Mouse (Mus musculus): ENCODE measurements around the gene Gdf5.
"Not testable (repeated sequence)": the region's sequence is repeated elsewhere in the genome, so short reads cannot be mapped to it uniquely, and the experiment has no call there.

The Gdf5 gene

GRCm38 (mm10) chr2:155940681-155941080 is 4.5 kb downstream of the Gdf5 start, which contains the start of gene Gm15557:
Gene Gm15557 (plus strand): TSS chr2:155940728.
- no peak for DNase-seq

GRCm38 (mm10) chr2:155939897-155940529 is 5.2 kb downstream of the Gdf5 start:
- DNase-seq, result no peak

GRCm38 (mm10) chr2:155929531-155930442 is 15.4 kb downstream of the Gdf5 start, which contains the start of gene Uqcc1:
Gene Uqcc1 (minus strand): TSS chr2:155930310.
- DNase-seq, result peak; percentile 94

GRCm38 (mm10) chr2:155928711-155929345 is 16.3 kb downstream of the Gdf5 start:
- peak; percentile 20 for DNase-seq

- DNase-seq, result not testable (repeated sequence)
Measured at GRCm38 (mm10) chr2:155925213-155925612, 20.0 kb downstream of the Gdf5 start.

- no peak for DNase-seq
Measured at GRCm38 (mm10) chr2:155923143-155923542, 22.0 kb downstream of the Gdf5 start.

GRCm38 (mm10) chr2:155914684-155915083 is 30.5 kb downstream of the Gdf5 start:
- DNase-seq, result no peak

- DNase-seq, result no peak
Measured at GRCm38 (mm10) chr2:155903632-155904008, 41.5 kb downstream of the Gdf5 start.

GRCm38 (mm10) chr2:155902989-155903631 is 42.1 kb downstream of the Gdf5 start:
- DNase-seq, result no peak

- no peak for DNase-seq
Measured at GRCm38 (mm10) chr2:155895046-155895735, 50.0 kb downstream of the Gdf5 start.

- DNase-seq, result no peak
Measured at GRCm38 (mm10) chr2:155894307-155895045, 50.7 kb downstream of the Gdf5 start.

All from kidney, adult 18-20 months (tissue).